Mouse (Mus musculus) ES-E14 (cell line): ENCODE measurements around the gene Plac1.

Experiments used
- CHD2 ChIP-seq: IDR thresholded peaks from 2 replicates; pipeline ENCODE4 v1.6.1; 2014; ENCODE audit warnings: mild to moderate bottlenecking, low read depth, low read length, inconsistent platforms
- HCFC1 ChIP-seq: IDR thresholded peaks from 2 replicates; pipeline ENCODE4 v1.6.1; 2012; ENCODE audit warnings: low read length, inconsistent platforms, borderline replicate concordance; ENCODE audit not compliant: insufficient read depth
- ZC3H11A ChIP-seq: IDR thresholded peaks from 2 replicates; pipeline ENCODE4 v1.6.1; 2012; ENCODE audit warnings: low read depth, mild to moderate bottlenecking, inconsistent platforms, low read length, borderline replicate concordance
- ZNF384 ChIP-seq: IDR thresholded peaks from 2 replicates; pipeline ENCODE4 v1.6.1; 2012; ENCODE audit warnings: low read depth, low read length, inconsistent platforms

DNA sequence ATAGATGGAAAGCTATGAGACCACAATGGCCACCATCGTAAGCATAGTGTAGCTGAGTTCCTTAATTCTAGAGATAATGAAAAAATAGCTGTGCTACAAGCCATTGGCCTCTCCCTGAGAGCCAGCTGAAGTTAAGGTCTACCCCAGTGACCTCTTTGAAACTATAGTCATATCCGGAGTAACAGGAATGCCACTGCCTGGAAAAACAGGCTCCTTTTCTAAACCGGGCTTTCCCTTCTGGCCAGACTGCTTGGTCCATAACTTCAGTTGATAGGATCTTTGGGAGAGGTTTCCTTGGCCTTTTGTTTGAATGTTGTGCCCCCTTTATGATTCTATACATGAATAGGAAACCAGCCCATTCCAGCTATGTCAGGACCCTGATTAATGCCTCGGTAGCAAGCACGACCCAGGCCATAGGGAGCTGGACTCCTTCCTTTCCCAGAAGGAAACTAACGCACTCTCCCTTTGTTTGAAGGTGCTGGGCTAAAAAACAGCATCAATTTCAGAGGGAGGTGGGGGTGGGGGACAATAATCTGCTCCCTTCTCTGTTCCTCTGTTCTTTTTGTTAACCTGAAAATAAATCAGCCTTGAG lies 15.5 kb downstream of the Plac1 start:
- TF ChIP-seq ZC3H11A (no peak), ZNF384 (no peak), HCFC1 (no peak), CHD2 (no peak)
